Mouse (Mus musculus): ENCODE results near the gene Dus3l. TPM values are rescaled to one million over a fixed set of nuclear protein-coding genes. Genes with fewer than 3 reads are reported as not detected.

Gene Dus3l
- polyA plus RNA-seq, 1 experiment from 2014 or later: 53.9 TPM

GRCm38 (mm10) chr17:56757416-56758123, 7.0 kb upstream of the Dus3l start, which contains the start of gene Nrtn:
Nrtn (minus strand) TSS chr17:56757530.
- H3K9me3 ChIP-seq: no peaks in the 10 kb centered on the region
- H3K9ac ChIP-seq (replicated peaks): peak within 1 kb of the TSS; percentile 28
- H3K4me3 ChIP-seq: peak within 1 kb of the TSS; percentile 41
- H3K4me2 ChIP-seq (replicated peaks): peak within 1 kb of the TSS; percentile 57
- WGBS: 1% methylated on average over 48 of the region's 48 CpGs
- H3K4me1 ChIP-seq: peaks cover 29% of the 10 kb centered on the region
- ATAC-seq (ENCODE audit: low FRiP score, low read depth): peak; percentile 10
- H3K27ac ChIP-seq (replicated peaks): no peak within 1 kb of the TSS; the same call in 1 of the 2 replicates
- H3K27me3 ChIP-seq: peaks cover 89% of the 10 kb centered on the region
- H3K36me3 ChIP-seq: no peaks in the 10 kb centered on the region

GRCm38 (mm10) chr17:56758132-56758531, 6.4 kb upstream of the Dus3l start:
- Histone ChIP-seq H3K4me2 (replicated peaks) (0 out of 2 replicates have a peak overlapping the region, but pooled peaks have one; percentile 57), H3K4me1 (peaks cover 35% of the 10 kb centered on the region), H3K9ac (replicated peaks) (no peak overlapping the region), H3K4me3 (no peak overlapping the region), H3K27me3 (peaks cover 83% of the 10 kb centered on the region), H3K9me3 (no peaks in the 10 kb centered on the region), H3K27ac (replicated peaks) (no peak overlapping the region), H3K36me3 (no peaks in the 10 kb centered on the region)
- no peak for ATAC-seq (ENCODE audit: low FRiP score, low read depth)
- 4% methylated on average over 12 of the region's 12 CpGs for WGBS

GRCm38 (mm10) chr17:56759261-56759660, 5.3 kb upstream of the Dus3l start:
- no peaks in the 10 kb centered on the region for H3K36me3 ChIP-seq

GRCm38 (mm10) chr17:56761077-56761476, 3.5 kb upstream of the Dus3l start:
- H3K27me3 ChIP-seq: peaks cover 54% of the 10 kb centered on the region
- H3K4me3 ChIP-seq: no peak overlapping the region
- no peak for ATAC-seq (ENCODE audit: low FRiP score, low read depth)
- H3K4me1 ChIP-seq: peaks cover 42% of the 10 kb centered on the region
- H3K27ac ChIP-seq (replicated peaks): 0 out of 2 replicates have a peak overlapping the region, but pooled peaks have one; percentile 95
- no peaks in the 10 kb centered on the region for H3K9me3 ChIP-seq
- 0 out of 2 replicates have a peak overlapping the region, but pooled peaks have one; percentile 69 for H3K4me2 ChIP-seq (replicated peaks)
- 76% methylated on average over 3 of the region's 3 CpGs for WGBS
- no peaks in the 10 kb centered on the region for H3K36me3 ChIP-seq
- no peak overlapping the region for H3K9ac ChIP-seq (replicated peaks)

More at GRCm38 (mm10) chr17:56759261-56759660, 5.3 kb upstream of the Dus3l start:
- H3K9ac ChIP-seq (replicated peaks): peak overlapping the region; percentile 2; the same call in 1 of the 2 replicates
- ATAC-seq (ENCODE audit: low FRiP score, low read depth): no peak
- H3K4me3 ChIP-seq: no peak overlapping the region
- peaks cover 35% of the 10 kb centered on the region for H3K4me1 ChIP-seq
- H3K27me3 ChIP-seq: peaks cover 72% of the 10 kb centered on the region
- no peak overlapping the region for H3K27ac ChIP-seq (replicated peaks)
- H3K4me2 ChIP-seq (replicated peaks): no peak overlapping the region
- 57% methylated on average over 7 of the region's 7 CpGs for WGBS
- H3K9me3 ChIP-seq: no peaks in the 10 kb centered on the region

- Histone ChIP-seq H3K27ac (replicated peaks) (peak overlapping the region; percentile 95), H3K9me3 (no peaks in the 10 kb centered on the region), H3K27me3 (peaks cover 44% of the 10 kb centered on the region), H3K4me2 (replicated peaks) (peak overlapping the region; percentile 69), H3K9ac (replicated peaks) (peak overlapping the region; percentile 60), H3K4me1 (peaks cover 38% of the 10 kb centered on the region), H3K36me3 (peaks cover 5% of the 10 kb centered on the region), H3K4me3 (peak overlapping the region; percentile 50)
- peak; percentile 44 for ATAC-seq (ENCODE audit: low FRiP score, low read depth)
- under 1% methylated on average over 28 of the region's 28 CpGs for WGBS
These were observed 2.6 kb upstream of the Dus3l start for GRCm38 (mm10) chr17:56761991-56762410.

- Histone ChIP-seq H3K4me3 (no peak overlapping the region), H3K9ac (replicated peaks) (no peak overlapping the region; the same call in 1 of the 2 replicates), H3K27ac (replicated peaks) (peak overlapping the region; percentile 95), H3K36me3 (peaks cover 14% of the 10 kb centered on the region), H3K4me2 (replicated peaks) (peak overlapping the region; percentile 69; the same call in 1 of the 2 replicates), H3K4me1 (peaks cover 29% of the 10 kb centered on the region), H3K9me3 (no peaks in the 10 kb centered on the region), H3K27me3 (peaks cover 34% of the 10 kb centered on the region)
- no peak for ATAC-seq (ENCODE audit: low FRiP score, low read depth)
- 54% methylated on average over 27 of the region's 27 CpGs for WGBS
These were observed 1.5 kb upstream of the Dus3l start for GRCm38 (mm10) chr17:56762769-56763731.

- H3K9me3 ChIP-seq: no peaks in the 10 kb centered on the region
- H3K4me2 ChIP-seq (replicated peaks): no peak overlapping the region
- H3K9ac ChIP-seq (replicated peaks): no peak overlapping the region
- 78% methylated on average over 8 of the region's 8 CpGs for WGBS
- H3K27me3 ChIP-seq: peaks cover 26% of the 10 kb centered on the region
- no peak for ATAC-seq (ENCODE audit: low FRiP score, low read depth)
- peak overlapping the region; percentile 95 for H3K27ac ChIP-seq (replicated peaks)
- peaks cover 21% of the 10 kb centered on the region for H3K36me3 ChIP-seq
- H3K4me1 ChIP-seq: peaks cover 29% of the 10 kb centered on the region
- peak overlapping the region; percentile 74; the same call in 1 of the 2 replicates for H3K4me3 ChIP-seq
These were observed 761 bp upstream of the Dus3l start for GRCm38 (mm10) chr17:56763741-56764250.

GRCm38 (mm10) chr17:56765431-56765830, 874 bp downstream of the Dus3l start:
- 0 out of 2 replicates have a peak, but pooled peaks have one; percentile 3 for ATAC-seq (ENCODE audit: low FRiP score, low read depth)
- 0 out of 2 replicates have a peak overlapping the region, but pooled peaks have one; percentile 94 for H3K27ac ChIP-seq (replicated peaks)

GRCm38 (mm10) chr17:56766631-56767405, 2.3 kb downstream of the Dus3l start:
- H3K27me3 ChIP-seq: no peaks in the 10 kb centered on the region
- H3K27ac ChIP-seq (replicated peaks): no peak overlapping the region
- no peak overlapping the region for H3K4me2 ChIP-seq (replicated peaks)
- H3K4me3 ChIP-seq: no peak overlapping the region
- H3K9me3 ChIP-seq: no peaks in the 10 kb centered on the region
- H3K36me3 ChIP-seq: peaks cover 45% of the 10 kb centered on the region
- no peak for ATAC-seq (ENCODE audit: low FRiP score, low read depth)
- H3K9ac ChIP-seq (replicated peaks): no peak overlapping the region
- WGBS: 94% methylated on average over 27 of the region's 27 CpGs
- peaks cover 19% of the 10 kb centered on the region for H3K4me1 ChIP-seq

More at GRCm38 (mm10) chr17:56765431-56765830, 874 bp downstream of the Dus3l start:
- Histone ChIP-seq H3K4me3 (peak overlapping the region; percentile 74), H3K9me3 (no peaks in the 10 kb centered on the region), H3K4me2 (replicated peaks) (peak overlapping the region; percentile 66), H3K36me3 (peaks cover 38% of the 10 kb centered on the region), H3K9ac (replicated peaks) (peak overlapping the region; percentile 50), H3K4me1 (peaks cover 25% of the 10 kb centered on the region), H3K27me3 (peaks cover 10% of the 10 kb centered on the region)
- WGBS: 58% methylated on average over 12 of the region's 12 CpGs

- Histone ChIP-seq H3K4me2 (replicated peaks) (no peak overlapping the region), H3K4me1 (peaks cover 12% of the 10 kb centered on the region), H3K9ac (replicated peaks) (no peak overlapping the region), H3K27ac (replicated peaks) (no peak overlapping the region), H3K27me3 (no peaks in the 10 kb centered on the region), H3K9me3 (no peaks in the 10 kb centered on the region), H3K36me3 (peaks cover 49% of the 10 kb centered on the region), H3K4me3 (no peak overlapping the region)
- no peak for ATAC-seq (ENCODE audit: low FRiP score, low read depth)
- 97% methylated on average over 29 of the region's 29 CpGs for WGBS
These were observed 3.1 kb downstream of the Dus3l start for GRCm38 (mm10) chr17:56767531-56768135.

All from midbrain, embryonic 12.5 days (tissue).